25 mouse cellular contexts compared by ENCODE assay signal in the genomic region with DNA sequence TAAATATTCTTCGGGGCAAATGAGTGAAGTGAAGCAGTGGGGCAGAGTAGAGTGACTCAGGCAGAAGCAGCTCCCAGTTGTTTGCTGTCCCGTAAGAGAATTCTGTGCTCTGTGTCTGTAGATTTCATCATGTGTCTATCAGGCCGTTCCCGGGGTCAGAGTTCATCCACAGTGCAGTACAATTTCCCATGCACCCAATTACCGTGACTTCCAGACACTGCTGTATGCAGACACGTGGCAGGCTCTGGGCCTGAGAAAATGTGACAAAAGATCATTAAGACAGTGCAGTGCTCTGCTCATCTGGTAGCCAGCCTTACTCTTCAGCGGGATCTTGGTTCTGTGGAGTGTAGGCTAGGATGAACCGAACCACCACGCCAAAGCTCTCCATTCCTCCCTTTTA. TPM values are rescaled to one million over a fixed set of nuclear protein-coding genes. Genes with fewer than 3 reads are reported as not detected.
DNase-seq lines count a peak whose midpoint lies in the region; ATAC-seq and TF ChIP-seq lines count a peak whose summit lies in the region.
"Had no signal": no experiment of that assay in that cellular context is flagged by ENCODE, and none has a peak within 500 bp of the region (broad histone marks: within the 10 kb centered on the region; RNA-seq: fewer than 3 reads in every experiment).

No protein-coding gene starts in this region.

- no peaks in the 10 kb centered on the region for H3K36me3 ChIP-seq in liver, adult 2 months (ENCODE audit: control insufficient read depth, insufficient read depth, low read length)
- H3K36me3 ChIP-seq in liver, embryonic 11.5 days (ENCODE audit: control insufficient read depth, insufficient read depth, low read length): no peaks in the 10 kb centered on the region
- no peaks in the 10 kb centered on the region for H3K36me3 ChIP-seq in intestine, embryonic 16.5 days (ENCODE audit: control insufficient read depth, insufficient read depth, low read length)
- H3K36me3 ChIP-seq in kidney, embryonic 14.5 days (ENCODE audit: control insufficient read depth, insufficient read depth, low read length): no peaks in the 10 kb centered on the region
- H3K36me3 ChIP-seq: embryonic facial prominence, embryonic 15.5 days; lung, embryonic 15.5 days had no signal

- H3K9me3 ChIP-seq in liver, embryonic 11.5 days (ENCODE audit: control insufficient read depth, low read length): no peaks in the 10 kb centered on the region
- H3K9me3 ChIP-seq in intestine, embryonic 16.5 days (ENCODE audit: control insufficient read depth, low read length): no peaks in the 10 kb centered on the region
- H3K9me3 ChIP-seq in kidney, embryonic 14.5 days (ENCODE audit: control insufficient read depth, low read length): no peaks in the 10 kb centered on the region
- H3K9me3 ChIP-seq: embryonic facial prominence, embryonic 15.5 days; limb, embryonic 13.5 days; lung, embryonic 15.5 days had no signal

- WGBS in liver, adult 2 months: 42% methylated on average over 9 of the region's 9 CpGs
- WGBS in liver, embryonic 11.5 days: 85% methylated on average over 9 of the region's 9 CpGs
- 78% methylated on average over 9 of the region's 9 CpGs for WGBS in intestine, embryonic 16.5 days
- WGBS in kidney, embryonic 14.5 days: 80% methylated on average over 9 of the region's 9 CpGs

- no peak overlapping the region for H3K4me2 ChIP-seq in liver, embryonic 11.5 days
- H3K4me2 ChIP-seq in intestine, embryonic 16.5 days (ENCODE audit: low read depth, low read length): no peak overlapping the region
- H3K4me2 ChIP-seq in kidney, embryonic 14.5 days (replicated peaks; ENCODE audit: low read depth, low read length): no peak overlapping the region
- H3K4me2 ChIP-seq: embryonic facial prominence, embryonic 15.5 days; heart, embryonic 11.5 days; limb, embryonic 13.5 days; lung, embryonic 15.5 days had no signal

- H3K27ac ChIP-seq in liver, adult 2 months (replicated peaks; ENCODE audit: insufficient read depth, low read depth, low read length): no peak overlapping the region
- H3K27ac ChIP-seq in liver, embryonic 11.5 days (ENCODE audit: low read depth, low read length): no peak overlapping the region
- no peak overlapping the region for H3K27ac ChIP-seq in intestine, embryonic 16.5 days (ENCODE audit: low read length)
- H3K27ac ChIP-seq in kidney, embryonic 14.5 days (ENCODE audit: low read depth, low read length): no peak overlapping the region
- H3K27ac ChIP-seq: embryonic facial prominence, embryonic 15.5 days; hindbrain, embryonic 10.5 days; limb, embryonic 13.5 days; lung, embryonic 15.5 days had no signal

- no peak for ATAC-seq in liver, embryonic 11.5 days (replicated peaks; ENCODE audit: low FRiP score)
- ATAC-seq in intestine, embryonic 16.5 days: peak; percentile 80
- no peak for ATAC-seq in kidney, embryonic 14.5 days (ENCODE audit: low FRiP score, low TSS enrichment)
- ATAC-seq: forebrain, embryonic 14.5 days; midbrain, embryonic 16.5 days had no signal

- no peaks in the 10 kb centered on the region for H3K79me2 ChIP-seq in liver, adult 2 months (ENCODE audit: control insufficient read depth, insufficient read depth, low read length)

- TF ChIP-seq CTCF in liver, adult 2 months (IDR thresholded peaks at IDR 0.05; ENCODE audit: low read depth, low read length): no peak

- H3K9ac ChIP-seq in liver, adult 2 months (ENCODE audit: low read depth, low read length): no peak overlapping the region
- H3K9ac ChIP-seq in liver, embryonic 11.5 days (ENCODE audit: low read depth, low read length): no peak overlapping the region
- H3K9ac ChIP-seq in intestine, embryonic 16.5 days (ENCODE audit: low read depth, low read length): no peak overlapping the region
- no peak overlapping the region for H3K9ac ChIP-seq in kidney, embryonic 14.5 days (ENCODE audit: low read depth, low read length)
- H3K9ac ChIP-seq: embryonic facial prominence, embryonic 15.5 days; limb, embryonic 13.5 days; lung, embryonic 15.5 days had no signal

- no peaks in the 10 kb centered on the region for H3K27me3 ChIP-seq in liver, adult 2 months (ENCODE audit: control insufficient read depth, insufficient read depth, low read length)
- no peaks in the 10 kb centered on the region for H3K27me3 ChIP-seq in liver, embryonic 11.5 days (replicated peaks; ENCODE audit: control insufficient read depth, insufficient read depth, low read length)
- no peaks in the 10 kb centered on the region for H3K27me3 ChIP-seq in intestine, embryonic 16.5 days (replicated peaks; ENCODE audit: control insufficient read depth, insufficient read depth, low read length)
- H3K27me3 ChIP-seq in kidney, embryonic 14.5 days (ENCODE audit: control insufficient read depth, insufficient read depth, low read length): no peaks in the 10 kb centered on the region
- H3K27me3 ChIP-seq: embryonic facial prominence, embryonic 15.5 days; limb, embryonic 13.5 days; lung, embryonic 15.5 days had no signal

- H3K4me1 ChIP-seq in liver, adult 2 months (ENCODE audit: control insufficient read depth, insufficient read depth, low read length): 0 out of 2 replicates have a peak, but pooled peaks cover 2% of the 10 kb centered on the region
- H3K4me1 ChIP-seq in liver, embryonic 11.5 days (replicated peaks; ENCODE audit: control insufficient read depth, insufficient read depth, low read length): no peaks in the 10 kb centered on the region
- no peaks in the 10 kb centered on the region for H3K4me1 ChIP-seq in intestine, embryonic 16.5 days (ENCODE audit: control insufficient read depth, insufficient read depth, low read length)
- H3K4me1 ChIP-seq in kidney, embryonic 14.5 days (ENCODE audit: control insufficient read depth, insufficient read depth, low read length): no peaks in the 10 kb centered on the region
- H3K4me1 ChIP-seq: embryonic facial prominence, embryonic 15.5 days; hindbrain, embryonic 10.5 days; limb, embryonic 13.5 days; lung, embryonic 15.5 days; megakaryocyte, embryonic 14.5 days had no signal

- no peak overlapping the region for H3K4me3 ChIP-seq in liver, adult 2 months (ENCODE audit: insufficient read depth, low read depth, low read length)
- H3K4me3 ChIP-seq in liver, embryonic 11.5 days (ENCODE audit: low read depth, low read length): no peak overlapping the region
- no peak overlapping the region for H3K4me3 ChIP-seq in intestine, embryonic 16.5 days (ENCODE audit: low read length)
- no peak overlapping the region for H3K4me3 ChIP-seq in kidney, embryonic 14.5 days (ENCODE audit: low read length)
- H3K4me3 ChIP-seq: embryonic facial prominence, embryonic 15.5 days; hindbrain, embryonic 10.5 days; limb, embryonic 13.5 days; lung, embryonic 15.5 days; megakaryocyte, embryonic 14.5 days; myocyte had no signal

- peak; percentile 88 for DNase-seq in liver, adult 2 months (ENCODE audit: extremely low read depth, low read depth, low spot score)
- DNase-seq in liver, embryonic 11.5 days (ENCODE audit: low spot score): no peak
- DNase-seq in embryo, embryonic 10.5 days (ENCODE audit: low spot score): peak; percentile 39
- peak; percentile 41 for DNase-seq in mesoderm, embryonic 11.5 days (ENCODE audit: low read depth, low spot score)
- no peak for DNase-seq in layer of hippocampus, adult 9-11 months
- DNase-seq in thymus, postnatal 10 days (ENCODE audit: low spot score in 2 of 2): no peak
- DNase-seq: adrenal gland, postnatal 25 days; cerebellum, adult 9-10 months; heart, postnatal 10 days; kidney, adult 11 months; kidney, postnatal 4 days; lung, postnatal 36 days had no signal

- no peak for TF ChIP-seq POLR2A in liver, adult 2 months (IDR thresholded peaks at IDR 0.05; ENCODE audit: extremely low read depth, insufficient read depth, low read length)

RNA-seq across cellular contexts. Expression of gene Bves, which starts 9.6 kb away (rescaled TPM):
- total RNA-seq in liver, adult 2 months (2014; rRNA removed): under 0.01 and 0.09 TPM in 2 replicates
- polyA plus RNA-seq in liver, adult 2 months (2012; rRNA removed): not detected in 2 replicates
- 1.2 and 1.4 TPM in 2 replicates for polyA plus RNA-seq in liver, embryonic 11.5 days (2014; fragmentation: Nextera tagmentation; extraction: Ambion mirVana)
- polyA plus RNA-seq in intestine, embryonic 16.5 days (2015; fragmentation: Nextera tagmentation; extraction: Ambion mirVana): 3.0 and 3.8 TPM in 2 replicates
- polyA plus RNA-seq in kidney, embryonic 14.5 days (2014; fragmentation: Nextera tagmentation; extraction: Ambion mirVana): 1.2 TPM in 2 replicates
- total RNA-seq: common myeloid progenitor, adult 5-6 weeks; granulocyte monocyte progenitor cell, adult 5-6 weeks had no signal

Comparison
In these comparisons a context has a peak if more than half of its experiments do, and no peak if none do; other contexts are left out.
1. DNase-seq: peak in liver, adult 2 months (single experiment), embryo, embryonic 10.5 days (single experiment) and mesoderm, embryonic 11.5 days (single experiment); none in liver, embryonic 11.5 days (single experiment), layer of hippocampus, adult 9-11 months (single experiment) and thymus, postnatal 10 days (0 of 2).